Mouse (Mus musculus) embryo, embryonic 10.5 days (tissue): ENCODE measurements around the gene Klhl42.

ENCODE experiments used
- DNase-seq: peaks from one replicate; pipeline ENCODE4 v3.0.0-alpha.2; 2015; ENCODE audit warnings: low spot score

Gene Klhl42

GRCm38 (mm10) chr6:147151839-147152238 is 60.7 kb downstream of the Klhl42 start:
- no peak for DNase-seq

DNA sequence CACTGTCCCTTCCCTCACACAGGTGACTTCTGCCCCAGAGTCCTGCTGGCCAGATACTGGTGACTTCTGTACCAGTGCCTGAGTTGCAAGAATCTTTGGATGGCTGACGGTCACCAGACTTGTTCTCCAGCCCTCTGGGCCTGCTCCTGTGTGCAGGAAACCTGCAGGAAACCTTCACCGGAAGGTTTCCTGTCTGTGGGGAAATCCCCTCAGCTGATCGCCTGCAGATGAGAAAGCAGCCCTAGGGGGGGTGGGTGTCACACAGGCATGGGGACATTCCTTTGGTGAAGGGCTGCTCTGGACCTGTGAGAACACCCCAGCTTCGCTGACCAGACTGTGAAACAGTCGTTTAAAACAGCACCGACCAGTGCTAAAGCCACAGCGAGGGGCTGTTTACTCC is 63.9 kb downstream of the Klhl42 start:
- DNase-seq: no peak

GRCm38 (mm10) chr6:147161818-147162584 is 70.8 kb downstream of the Klhl42 start:
- peak; percentile 22 for DNase-seq
